Mouse (Mus musculus): Measurements from ENCODE around the gene Ticrr. TPM values are rescaled to one million over a fixed set of nuclear protein-coding genes. Genes with fewer than 3 reads are reported as not detected.
A peak's percentile ranks its signal among the peaks of the same experiment; 100 is the strongest.

Gene Ticrr
- polyA plus RNA-seq, 1 experiment: 0.05 TPM

DNA sequence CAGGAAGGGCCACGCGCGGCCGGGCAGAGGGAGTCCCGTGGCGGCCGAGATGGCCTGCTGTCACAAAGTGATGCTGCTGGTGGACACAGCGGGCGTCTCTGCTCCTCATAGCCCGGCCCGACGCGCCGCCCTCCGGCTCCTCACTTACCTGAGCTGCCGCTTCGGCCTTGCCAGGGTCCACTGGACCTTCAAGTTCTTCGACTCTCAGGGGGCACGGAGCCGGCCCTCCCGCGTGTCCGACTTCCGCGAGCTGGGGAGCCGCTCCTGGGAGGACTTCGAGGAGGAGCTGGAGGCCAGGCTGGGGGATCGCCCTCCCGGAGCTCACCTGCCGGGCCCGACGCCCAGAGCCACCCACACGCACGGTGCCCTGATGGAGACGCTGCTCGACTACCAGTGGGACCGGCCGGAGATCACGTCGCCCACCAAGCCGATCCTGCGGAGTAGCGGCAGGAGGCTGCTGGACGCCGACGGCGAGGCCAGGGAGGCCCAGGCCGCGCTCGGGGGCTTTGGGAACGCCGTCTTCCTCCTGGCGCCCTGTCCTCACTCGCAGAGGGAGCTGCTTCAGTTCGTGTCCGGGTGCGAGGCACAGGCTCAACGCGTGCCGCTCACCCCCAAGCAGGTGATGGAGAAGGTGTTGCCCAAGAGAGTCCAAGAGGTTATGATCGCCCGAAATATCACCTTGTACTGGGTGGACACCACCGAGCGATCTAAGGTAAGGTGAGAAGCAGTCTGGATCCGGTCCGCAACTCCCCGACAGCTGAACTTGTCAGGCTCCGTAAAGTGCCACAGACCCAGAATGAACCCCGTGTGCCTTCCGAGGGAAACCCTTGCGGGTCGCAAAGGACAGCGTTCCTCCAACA lies 525 bp downstream of the Ticrr start:
- 0 out of 2 replicates have a peak, but pooled peaks cover 6% of the 10 kb centered on the region for H3K4me1 ChIP-seq (ENCODE audit: control insufficient read depth, insufficient read depth, low read length)
- no peak for TF ChIP-seq CTCF (IDR thresholded peaks at IDR 0.05; ENCODE audit: borderline replicate concordance, insufficient read depth, low read depth, low read length)
- no peak for TF ChIP-seq POLR2A (IDR thresholded peaks at IDR 0.05; ENCODE audit: borderline replicate concordance, insufficient read depth, low read length)
- H3K4me3 ChIP-seq (replicated peaks; ENCODE audit: insufficient read depth, low read depth, low read length): peak overlapping the region; percentile 60
- H3K27me3 ChIP-seq (ENCODE audit: control insufficient read depth, insufficient read depth, low read length): no peaks in the 10 kb centered on the region
- no peak overlapping the region for H3K27ac ChIP-seq (ENCODE audit: insufficient read depth, low read length)
- DNase-seq: no peak
- WGBS: under 1% methylated on average over 73 of the region's 73 CpGs

DNA sequence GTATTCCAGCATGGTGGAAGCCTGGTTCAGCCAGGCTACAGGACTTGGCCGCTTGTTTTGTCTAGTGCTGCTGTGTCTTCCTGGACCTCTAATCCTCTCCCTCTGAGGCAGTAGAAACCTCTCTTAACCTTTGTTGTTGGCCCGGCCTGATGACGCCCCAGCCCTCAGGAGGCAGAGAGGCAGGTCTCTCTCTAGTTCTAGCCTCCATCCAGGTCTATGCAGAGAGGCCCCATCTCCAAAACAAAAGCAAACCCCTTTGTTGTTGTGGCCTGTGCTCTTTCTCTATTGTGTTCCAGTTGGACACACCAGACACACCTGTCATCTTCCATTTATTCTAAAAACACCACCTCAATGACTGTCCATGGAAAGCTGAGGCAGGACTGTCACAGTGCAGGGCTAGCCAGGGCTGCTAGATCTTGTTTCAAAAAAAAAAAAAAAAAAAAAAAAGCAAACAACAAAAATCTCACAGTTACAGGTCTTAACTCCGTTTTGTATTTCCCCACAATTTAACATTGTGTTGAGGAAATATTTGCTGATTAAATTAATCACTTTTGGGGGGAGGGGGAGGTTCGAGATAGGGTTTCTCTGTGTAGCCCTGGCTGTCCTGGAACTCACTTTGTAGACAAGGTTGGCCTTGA lies 1.4 kb downstream of the Ticrr start:
- no peak for TF ChIP-seq CTCF (IDR thresholded peaks at IDR 0.05; ENCODE audit: borderline replicate concordance, insufficient read depth, low read depth, low read length)
- TF ChIP-seq POLR2A (IDR thresholded peaks at IDR 0.05; ENCODE audit: borderline replicate concordance, insufficient read depth, low read length): no peak
- H3K27ac ChIP-seq (ENCODE audit: insufficient read depth, low read length): no peak overlapping the region
- H3K4me1 ChIP-seq (ENCODE audit: control insufficient read depth, insufficient read depth, low read length): 0 out of 2 replicates have a peak, but pooled peaks cover 6% of the 10 kb centered on the region
- WGBS: 16% methylated on average over 5 of the region's 5 CpGs
- H3K27me3 ChIP-seq (ENCODE audit: control insufficient read depth, insufficient read depth, low read length): no peaks in the 10 kb centered on the region
- no peak for DNase-seq
- H3K4me3 ChIP-seq (replicated peaks; ENCODE audit: insufficient read depth, low read depth, low read length): no peak overlapping the region

DNA sequence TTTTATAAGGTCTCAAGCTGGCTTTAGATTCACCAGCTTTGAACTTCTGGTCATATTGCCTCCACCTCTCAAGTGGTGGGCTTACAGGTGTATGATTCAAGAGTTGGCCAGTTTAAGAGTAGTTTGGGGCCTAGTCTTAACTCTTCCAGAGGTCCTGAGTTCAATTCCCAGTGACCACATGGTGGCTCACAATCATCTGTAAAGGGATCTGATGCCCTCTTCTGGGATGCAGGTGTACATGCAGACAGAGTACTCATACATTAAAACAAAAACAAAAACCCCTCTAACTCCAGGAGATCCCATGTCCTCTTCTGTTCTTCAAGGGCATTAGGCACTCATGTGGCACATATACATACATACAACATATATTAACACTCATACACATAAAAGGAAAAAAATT lies 6.7 kb downstream of the Ticrr start:
- TF ChIP-seq POLR2A (IDR thresholded peaks at IDR 0.05; ENCODE audit: borderline replicate concordance, insufficient read depth, low read length): no peak
- no peak for TF ChIP-seq CTCF (IDR thresholded peaks at IDR 0.05; ENCODE audit: borderline replicate concordance, insufficient read depth, low read depth, low read length)
- DNase-seq: no peak
- H3K4me1 ChIP-seq (ENCODE audit: control insufficient read depth, insufficient read depth, low read length): no peaks in the 10 kb centered on the region
- H3K27ac ChIP-seq (ENCODE audit: insufficient read depth, low read length): no peak overlapping the region
- no peaks in the 10 kb centered on the region for H3K27me3 ChIP-seq (ENCODE audit: control insufficient read depth, insufficient read depth, low read length)
- H3K4me3 ChIP-seq (replicated peaks; ENCODE audit: insufficient read depth, low read depth, low read length): no peak overlapping the region

DNA sequence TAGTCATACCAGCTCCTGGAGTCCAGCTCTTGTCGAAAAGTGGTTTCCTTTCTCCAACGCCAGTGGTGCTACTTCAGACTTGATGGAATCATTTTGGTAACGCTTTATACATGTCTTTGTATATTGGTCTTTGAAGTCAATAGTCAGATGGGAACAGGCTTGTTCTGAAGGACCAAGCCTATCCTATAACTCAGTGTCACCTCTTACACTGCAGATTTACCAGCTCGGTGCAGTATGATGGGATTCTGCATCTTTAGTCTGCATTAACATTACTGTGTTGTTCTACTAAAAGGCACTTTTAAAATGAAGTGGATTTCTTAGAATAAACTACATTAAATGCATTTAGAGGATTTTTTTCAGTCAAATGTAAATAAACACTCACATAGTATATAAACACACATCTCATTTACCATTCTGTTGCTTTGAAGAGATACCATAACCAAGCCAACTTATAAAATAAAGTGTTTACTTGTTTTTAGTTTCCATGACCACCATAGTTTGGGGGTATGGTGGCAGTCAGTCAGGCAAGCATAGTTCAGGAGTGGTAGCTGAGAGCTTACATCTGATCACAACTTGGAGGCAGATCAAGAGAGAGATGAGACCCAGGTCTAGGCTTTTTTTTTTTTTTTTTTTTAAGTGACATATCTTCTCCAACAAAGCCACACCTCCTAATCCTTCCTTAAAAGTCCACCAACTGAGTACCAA lies 11.1 kb downstream of the Ticrr start:
- DNase-seq: no peak
- WGBS: 92% methylated on average over 4 of the region's 4 CpGs
- H3K27ac ChIP-seq (ENCODE audit: insufficient read depth, low read length): no peak overlapping the region
- no peak for TF ChIP-seq POLR2A (IDR thresholded peaks at IDR 0.05; ENCODE audit: borderline replicate concordance, insufficient read depth, low read length)
- no peaks in the 10 kb centered on the region for H3K27me3 ChIP-seq (ENCODE audit: control insufficient read depth, insufficient read depth, low read length)
- H3K4me3 ChIP-seq (replicated peaks; ENCODE audit: insufficient read depth, low read depth, low read length): no peak overlapping the region
- H3K4me1 ChIP-seq (ENCODE audit: control insufficient read depth, insufficient read depth, low read length): no peaks in the 10 kb centered on the region

DNA sequence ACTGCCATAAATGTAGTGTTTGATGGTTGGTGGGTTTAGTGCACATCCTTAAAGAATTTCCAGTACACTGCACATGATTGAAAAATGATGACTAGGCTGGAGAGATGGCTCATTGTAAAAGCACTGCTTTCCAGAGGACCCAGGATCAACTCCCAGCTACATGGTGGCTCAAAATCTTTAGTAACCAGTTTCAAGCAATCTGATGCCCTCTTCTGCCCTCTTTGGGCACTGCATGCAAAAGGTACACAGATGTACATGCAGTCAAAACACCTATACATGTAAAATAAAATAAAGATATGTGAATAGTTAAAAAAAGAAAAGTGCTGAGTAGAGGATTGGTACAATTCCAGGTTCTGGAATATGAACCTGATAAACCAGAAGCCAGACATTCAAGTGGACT lies 19.2 kb downstream of the Ticrr start:
- no peak for DNase-seq
- H3K27me3 ChIP-seq (ENCODE audit: control insufficient read depth, insufficient read depth, low read length): no peaks in the 10 kb centered on the region
- TF ChIP-seq POLR2A (IDR thresholded peaks at IDR 0.05; ENCODE audit: borderline replicate concordance, insufficient read depth, low read length) (no peak), CTCF (IDR thresholded peaks at IDR 0.05; ENCODE audit: borderline replicate concordance, insufficient read depth, low read depth, low read length) (no peak)

DNA sequence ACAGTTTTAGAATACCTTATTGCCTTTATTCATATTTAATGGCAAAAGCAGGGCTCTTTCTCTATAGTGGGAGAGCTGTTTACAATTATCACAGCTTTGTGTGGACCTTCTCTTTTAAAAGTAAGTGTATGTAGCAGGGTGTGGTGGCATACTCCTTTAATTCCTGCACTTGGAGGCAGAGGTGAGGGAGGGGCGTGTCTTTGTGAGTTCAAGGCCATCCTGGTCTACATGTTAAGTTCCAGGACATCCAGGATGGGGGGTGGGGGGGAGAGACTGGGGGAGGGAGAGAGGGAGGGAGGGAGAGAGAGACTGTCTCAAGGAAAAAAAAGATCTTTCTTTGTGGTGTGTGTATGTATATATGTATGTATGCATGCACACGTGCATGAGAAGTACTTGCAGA lies 20.2 kb downstream of the Ticrr start:
- H3K27me3 ChIP-seq (ENCODE audit: control insufficient read depth, insufficient read depth, low read length): no peaks in the 10 kb centered on the region
- no peak overlapping the region for H3K4me3 ChIP-seq (replicated peaks; ENCODE audit: insufficient read depth, low read depth, low read length)
- DNase-seq: no peak
- no peak for TF ChIP-seq POLR2A (IDR thresholded peaks at IDR 0.05; ENCODE audit: borderline replicate concordance, insufficient read depth, low read length)
- no peak for TF ChIP-seq CTCF (IDR thresholded peaks at IDR 0.05; ENCODE audit: borderline replicate concordance, insufficient read depth, low read depth, low read length)
- no peak overlapping the region for H3K27ac ChIP-seq (ENCODE audit: insufficient read depth, low read length)
- 94% methylated on average over 2 of the region's 2 CpGs for WGBS
- H3K4me1 ChIP-seq (ENCODE audit: control insufficient read depth, insufficient read depth, low read length): no peaks in the 10 kb centered on the region

More for the DNA sequence above, 19.2 kb downstream of the Ticrr start:
- no peak overlapping the region for H3K4me3 ChIP-seq (replicated peaks; ENCODE audit: insufficient read depth, low read depth, low read length)
- no peak overlapping the region for H3K27ac ChIP-seq (ENCODE audit: insufficient read depth, low read length)
- H3K4me1 ChIP-seq (ENCODE audit: control insufficient read depth, insufficient read depth, low read length): no peaks in the 10 kb centered on the region

DNA sequence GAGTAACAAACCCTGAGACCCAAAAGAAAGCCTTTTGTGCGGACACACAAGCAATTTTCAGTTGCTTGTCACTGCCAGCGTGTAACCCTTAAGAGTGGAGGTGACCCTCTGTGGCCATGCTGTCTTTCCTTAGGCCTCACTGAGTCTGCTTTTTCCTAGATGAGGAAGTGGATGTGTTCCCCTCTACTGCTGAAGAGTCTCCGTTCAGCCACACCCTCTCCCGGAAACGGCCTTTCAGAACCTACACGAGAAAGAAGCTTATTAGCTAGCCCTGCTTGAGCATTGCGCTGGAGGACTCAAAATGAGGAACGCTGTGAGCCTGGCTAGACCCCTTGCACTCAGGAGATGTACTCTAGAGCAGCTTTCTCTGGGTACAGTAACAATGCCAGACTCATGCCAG lies 36.5 kb downstream of the Ticrr start:
- 86% methylated on average over 8 of the region's 8 CpGs for WGBS

More for the DNA sequence above, 36.5 kb downstream of the Ticrr start:
- Histone ChIP-seq H3K4me3 (replicated peaks; ENCODE audit: insufficient read depth, low read depth, low read length) (no peak overlapping the region), H3K27ac (ENCODE audit: insufficient read depth, low read length) (no peak overlapping the region), H3K27me3 (ENCODE audit: control insufficient read depth, insufficient read depth, low read length) (no peaks in the 10 kb centered on the region), H3K4me1 (ENCODE audit: control insufficient read depth, insufficient read depth, low read length) (no peaks in the 10 kb centered on the region)
- DNase-seq: no peak
- TF ChIP-seq CTCF (IDR thresholded peaks at IDR 0.05; ENCODE audit: borderline replicate concordance, insufficient read depth, low read depth, low read length): no peak
- TF ChIP-seq POLR2A (IDR thresholded peaks at IDR 0.05; ENCODE audit: borderline replicate concordance, insufficient read depth, low read length): no peak
